Mouse (Mus musculus): ENCODE measurements around the gene Apela.

GRCm38 (mm10) chr8:65033056-65033455 lies 4.1 kb downstream of the Apela start:
- TF ChIP-seq CTCF (IDR thresholded peaks at IDR 0.05; ENCODE audit: borderline replicate concordance, control insufficient read depth, extremely low read depth, insufficient read depth, low read length, poor library complexity), result no peak
- TF ChIP-seq POLR2A (IDR thresholded peaks at IDR 0.05; ENCODE audit: control insufficient read depth, extremely low read depth, insufficient read depth, low read length, poor library complexity), result no peak

All from thymus, adult 2 months (tissue).